Mouse (Mus musculus) left cerebral cortex, adult 9 months (tissue): ENCODE measurements around the gene Gucd1.

Experiments
- DNase-seq, 2 experiments: peaks; one replicate each; pipeline ENCODE4 v3.0.0; 2022; ENCODE audit warnings: low spot score in 2 of 2

Gene Gucd1

DNA sequence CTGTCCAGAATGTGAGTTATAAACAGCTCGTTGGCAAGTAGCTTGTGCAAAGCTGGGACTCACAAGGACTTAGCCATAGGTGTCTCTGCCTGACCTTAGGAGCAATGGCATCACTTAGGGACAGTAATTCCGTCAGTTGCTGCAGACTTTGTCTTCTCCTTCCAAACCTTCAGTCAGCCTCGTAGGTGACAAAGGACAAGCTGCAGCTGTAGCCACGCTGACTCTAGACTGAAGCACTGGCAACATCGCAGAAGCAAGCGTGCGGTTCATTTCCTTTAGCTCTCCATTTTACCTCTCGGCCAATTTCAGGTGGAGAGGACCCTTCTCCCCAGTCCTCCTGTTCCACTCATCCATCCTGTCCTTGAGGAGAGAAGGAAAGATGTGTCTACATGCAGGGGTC, 193.8 kb downstream of the Gucd1 start:
- no peak for DNase-seq

DNA sequence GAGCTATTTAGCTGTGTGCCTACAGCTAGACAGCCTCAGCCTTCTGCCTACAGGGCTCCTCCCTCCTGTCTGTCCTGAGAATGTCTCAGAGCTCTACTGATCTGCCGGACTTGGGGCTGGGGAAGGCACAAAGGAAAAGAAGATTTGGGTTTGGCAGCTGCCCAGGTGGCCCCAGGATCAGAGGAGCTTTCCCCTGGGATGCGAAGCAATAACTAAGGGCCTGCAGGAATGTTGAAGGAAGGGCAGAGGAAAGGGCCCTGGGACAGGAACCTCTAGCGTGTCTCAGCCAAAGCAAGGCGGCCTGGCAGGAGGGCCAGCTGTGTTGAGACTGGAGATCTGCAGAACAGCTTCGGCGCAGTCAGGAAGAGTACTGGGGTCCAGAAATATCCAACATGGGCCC, 194.8 kb downstream of the Gucd1 start:
- DNase-seq: no peak

DNA sequence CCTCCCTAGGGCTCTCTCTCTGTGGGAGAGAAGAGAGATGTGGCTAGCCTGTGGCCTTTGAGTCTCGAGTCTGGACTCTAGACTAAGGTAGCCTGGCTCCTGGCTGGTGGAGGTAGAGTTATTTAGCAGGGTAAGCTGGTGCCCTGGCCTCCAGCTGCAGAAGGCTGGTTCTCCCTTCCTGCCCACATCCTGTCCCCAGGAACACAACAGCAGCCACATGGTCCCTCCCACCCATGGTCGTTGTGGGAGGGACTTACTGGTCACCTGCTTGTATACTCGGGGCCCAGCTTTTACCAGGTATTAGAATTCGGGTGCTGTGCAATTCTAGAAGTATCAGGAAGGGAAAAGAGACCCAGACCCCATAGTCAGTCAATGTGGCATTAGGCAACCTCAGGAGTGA, 197.5 kb downstream of the Gucd1 start:
- DNase-seq: no peak

DNA sequence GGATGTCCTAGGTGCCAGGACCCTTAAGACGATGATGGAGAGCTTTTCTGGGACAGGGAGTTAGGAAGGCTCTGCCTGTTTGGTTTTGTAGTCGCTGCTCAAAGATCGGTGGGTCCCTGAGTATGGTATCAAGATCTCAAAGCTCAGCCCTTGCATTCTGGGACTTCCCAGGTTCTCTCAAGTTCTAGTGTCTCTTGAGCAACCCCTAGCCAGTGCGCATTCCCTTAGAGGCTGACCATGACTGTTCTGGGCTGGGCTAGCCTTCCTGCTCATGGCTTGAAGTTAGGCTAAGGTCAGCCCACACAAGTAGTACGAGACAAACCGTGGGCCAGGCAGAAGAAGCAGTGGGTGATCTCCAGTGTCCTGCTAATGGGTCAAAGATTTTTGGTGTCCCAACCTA, 199.6 kb downstream of the Gucd1 start:
- DNase-seq: no peak

DNA sequence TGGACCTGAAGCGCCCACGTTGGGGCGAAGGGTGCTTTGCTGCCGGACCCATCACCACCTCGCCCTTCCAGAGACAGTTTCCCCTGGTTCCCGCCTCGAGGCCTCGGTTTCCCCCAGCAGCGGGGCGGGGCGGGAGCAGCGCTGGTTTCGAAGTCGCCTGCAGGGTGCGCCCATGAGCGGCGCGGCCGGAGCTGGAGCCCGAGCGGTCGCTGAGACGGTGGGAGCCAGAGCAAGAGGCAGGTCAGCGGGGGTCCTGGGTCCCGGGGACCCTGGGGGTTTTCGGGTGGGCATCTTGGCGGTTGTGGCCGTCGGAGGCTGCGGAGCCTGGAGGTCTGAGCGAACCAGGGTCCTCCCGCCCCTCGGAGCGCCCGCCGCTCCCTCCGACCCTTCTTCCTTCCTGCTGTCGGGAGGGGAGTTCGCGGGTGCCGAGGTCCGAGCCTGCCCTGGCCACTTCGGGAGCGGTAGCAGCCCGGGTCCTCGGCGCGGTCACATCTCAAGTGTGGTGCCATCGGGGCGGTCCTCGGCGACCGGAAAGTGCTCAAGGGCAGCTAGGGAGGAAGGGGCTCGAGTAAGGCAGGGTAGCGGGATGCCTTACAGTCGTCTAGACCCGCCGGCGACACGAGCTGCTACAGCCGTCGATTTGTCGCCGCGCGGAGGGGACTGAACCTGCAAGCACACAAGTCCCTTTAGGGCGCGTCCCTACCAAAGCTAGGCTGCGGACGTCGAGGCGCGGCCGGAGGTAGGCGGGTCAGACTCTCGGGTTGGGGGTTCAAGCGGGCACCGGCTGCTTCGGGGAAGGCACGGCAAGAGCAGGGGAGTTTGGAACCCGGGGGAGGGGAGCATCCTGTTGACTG, 200.6 kb downstream of the Gucd1 start:
- no peak for DNase-seq

DNA sequence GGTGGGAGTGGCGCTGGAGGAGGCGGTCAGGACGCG, 201.1 kb downstream of the Gucd1 start, which contains the start of gene Adora2a:
TSS of gene Adora2a (plus strand) at position 6 of the 36 bp plus-strand sequence.
- DNase-seq: no peak

DNA sequence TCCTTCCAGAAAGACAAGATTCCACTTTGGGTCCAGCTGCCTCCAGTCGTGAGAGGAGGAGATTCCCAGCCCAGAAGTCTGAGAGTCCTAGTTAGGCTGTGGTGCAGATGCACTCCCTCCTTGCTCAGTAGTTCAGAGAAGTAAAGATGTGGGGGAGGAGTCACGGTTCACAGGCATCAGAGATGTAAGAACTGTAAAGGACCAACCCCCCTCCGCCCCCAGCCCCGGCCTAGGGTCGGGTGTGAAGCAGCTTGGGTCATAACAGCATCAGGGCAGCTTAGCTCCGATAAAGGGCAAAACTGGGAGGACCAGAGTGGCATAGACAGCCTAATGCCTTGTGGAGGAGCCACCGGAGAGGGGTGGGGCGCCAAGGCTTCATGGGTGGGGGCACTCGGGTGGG, 201.3 kb downstream of the Gucd1 start:
- no peak for DNase-seq

DNA sequence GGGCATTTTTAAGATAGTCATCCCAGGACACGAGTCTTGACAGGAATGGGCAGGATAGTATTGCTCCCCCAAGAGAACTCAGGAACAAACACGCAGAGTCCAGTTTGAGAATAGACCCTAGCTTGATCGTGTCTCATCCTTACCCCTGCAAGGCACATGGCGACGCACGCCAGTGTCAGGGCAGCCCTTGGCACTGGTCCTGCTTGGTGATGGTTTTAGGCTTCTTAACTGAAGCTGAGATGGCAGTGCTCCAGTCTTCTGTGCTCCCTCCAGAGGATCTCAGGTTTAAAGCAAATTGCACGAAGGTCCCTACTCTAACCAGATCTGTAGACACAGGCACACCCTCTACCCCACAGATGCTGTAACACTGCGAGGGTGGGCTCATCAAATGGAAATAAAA, 202.0 kb downstream of the Gucd1 start:
- no peak for DNase-seq

DNA sequence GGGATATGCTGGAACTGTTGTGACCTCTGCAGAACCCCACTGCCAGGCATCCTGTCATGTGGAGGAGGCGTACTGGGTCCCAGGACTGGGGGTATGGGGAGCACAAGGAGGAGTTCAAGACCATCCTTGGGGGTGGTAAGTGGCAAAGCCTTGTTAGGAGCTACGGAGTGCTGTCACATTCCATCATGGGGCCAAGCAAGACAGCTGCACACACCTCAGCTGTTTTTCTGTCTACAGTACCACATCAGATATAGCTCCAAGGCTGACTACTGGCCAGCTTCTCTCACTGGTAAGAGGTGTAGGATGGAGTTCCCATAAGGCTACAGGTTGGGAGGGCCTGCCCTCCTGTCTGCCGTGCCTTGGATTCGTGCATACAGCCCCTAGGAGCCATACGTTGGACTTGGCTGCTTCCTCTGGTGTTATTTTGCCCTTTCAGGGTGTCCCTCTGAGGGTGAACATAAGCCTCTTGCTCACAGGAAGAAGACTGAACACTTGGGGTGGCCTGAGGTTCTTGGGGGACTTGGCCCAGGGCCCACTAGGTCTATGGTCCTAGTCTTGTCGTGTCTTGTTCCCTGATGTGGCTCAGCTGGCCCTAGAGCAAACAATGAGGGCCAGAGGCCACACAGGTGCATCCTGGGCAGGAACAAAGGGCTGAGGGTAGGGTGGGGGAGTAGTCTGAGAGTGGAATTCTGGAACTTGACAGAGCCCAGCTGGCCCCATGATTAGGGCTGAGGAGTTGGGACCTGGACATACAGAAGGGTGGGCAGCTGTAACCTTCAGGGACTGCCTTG, 203.4 kb downstream of the Gucd1 start:
- DNase-seq: no peak

DNA sequence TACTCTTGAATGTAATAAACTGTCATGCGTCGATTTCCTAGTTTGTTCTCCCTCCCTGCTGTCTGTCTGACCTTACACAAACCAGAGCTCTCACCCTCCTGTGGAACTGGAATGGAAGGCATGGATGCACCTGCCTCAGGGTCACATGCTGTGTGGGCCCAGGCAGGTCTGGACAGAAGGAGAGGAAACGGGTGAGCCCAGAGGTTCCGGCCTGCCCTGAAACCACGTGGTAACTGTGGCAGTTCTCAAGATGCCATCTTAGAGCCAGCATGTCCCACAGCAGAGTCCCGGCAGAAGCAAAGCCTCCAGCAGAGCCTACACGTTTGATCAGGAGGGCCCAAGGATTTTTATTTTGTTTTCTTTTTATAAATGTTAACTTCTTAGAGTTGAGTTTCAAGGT, 205.4 kb downstream of the Gucd1 start:
- DNase-seq: no peak

DNA sequence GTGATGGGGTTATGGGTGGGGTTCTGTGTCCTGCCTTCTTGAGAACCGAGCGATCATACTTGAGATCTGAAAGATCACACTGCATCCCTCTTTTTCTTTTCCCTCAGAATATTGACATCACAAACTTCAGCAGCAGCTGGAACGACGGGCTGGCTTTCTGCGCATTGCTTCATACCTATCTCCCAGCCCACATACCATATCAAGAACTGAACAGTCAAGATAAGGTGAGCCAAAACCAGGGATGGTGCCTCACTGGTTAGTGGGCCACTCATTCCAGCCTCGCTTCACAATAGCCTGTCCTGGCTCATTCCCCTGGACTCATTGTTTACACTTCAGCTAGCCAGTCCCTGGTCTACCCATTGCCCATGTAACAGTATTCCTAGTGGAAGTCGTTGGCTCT, 210.6 kb downstream of the Gucd1 start:
- DNase-seq: no peak

DNA sequence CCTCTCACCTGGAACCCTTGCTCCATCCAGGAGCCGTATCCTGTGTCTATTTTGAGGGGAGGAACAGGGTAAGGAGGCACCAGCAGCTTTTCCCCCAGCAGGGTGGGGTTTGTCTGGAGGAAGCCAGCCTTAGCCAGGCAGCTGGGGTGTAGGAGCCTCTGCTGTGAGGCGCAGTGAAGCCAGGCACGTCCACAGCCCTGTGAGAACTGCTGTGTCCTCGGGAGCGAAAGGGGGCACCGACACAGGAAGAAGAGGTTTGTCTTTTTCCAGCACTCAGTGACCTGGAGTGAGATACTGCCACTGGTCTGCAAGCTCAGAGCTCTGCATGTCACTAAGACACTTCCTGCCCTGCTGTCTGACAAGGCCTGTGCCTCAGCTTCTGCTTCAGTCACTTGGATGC, 213.4 kb downstream of the Gucd1 start:
- no peak for DNase-seq

DNA sequence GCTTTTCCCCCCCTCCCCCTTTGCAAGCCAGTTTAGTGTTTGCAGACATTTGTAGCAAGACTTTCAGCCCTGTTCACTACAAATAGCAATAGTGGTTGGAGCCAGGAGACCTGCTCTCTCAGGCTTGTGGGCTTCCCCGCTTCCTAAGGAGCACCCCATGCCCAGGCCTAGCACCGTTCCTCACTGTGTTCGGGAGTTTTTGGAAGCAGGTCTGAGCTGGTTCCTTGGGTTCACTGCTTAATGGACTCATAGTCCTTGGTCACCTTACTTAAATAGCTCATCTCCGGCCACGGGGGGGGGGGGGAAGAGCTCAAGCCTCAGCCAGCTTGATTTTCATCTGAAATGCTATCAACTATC, 213.7 kb downstream of the Gucd1 start:
- no peak for DNase-seq

DNA sequence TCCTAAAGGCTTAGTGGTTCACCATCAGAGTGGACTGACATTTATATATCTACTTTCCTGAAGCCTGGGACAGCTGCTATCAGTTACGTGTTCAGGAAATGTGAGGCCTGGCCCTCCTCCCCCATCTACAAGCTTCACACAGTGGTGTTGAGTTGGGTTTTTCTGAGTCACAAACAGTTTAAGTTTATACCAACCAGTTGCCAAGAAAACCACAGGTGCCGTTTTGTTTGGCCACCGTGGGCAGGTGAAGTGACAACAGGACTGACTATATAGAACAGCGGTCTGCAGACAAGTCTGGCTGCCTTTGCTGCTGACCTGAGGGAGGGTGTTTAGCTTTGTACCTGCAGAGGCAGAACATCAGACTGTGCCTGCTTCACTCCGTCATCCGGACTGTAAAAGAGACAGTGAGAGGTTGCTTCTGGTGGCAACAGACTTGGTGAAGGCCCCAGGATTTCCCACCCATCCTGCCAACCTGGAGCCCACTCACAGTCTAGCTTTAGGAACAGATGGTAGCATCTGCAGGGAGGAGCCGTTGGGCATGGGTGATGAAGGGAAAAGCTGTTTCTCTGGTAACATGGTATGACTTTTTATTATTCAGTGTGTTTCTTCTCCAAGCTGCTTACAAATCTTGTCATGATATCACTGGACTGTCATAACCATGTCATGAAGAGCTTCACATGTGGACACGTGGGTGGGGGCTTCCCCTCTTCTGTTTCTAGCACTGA, 214.3 kb downstream of the Gucd1 start:
- DNase-seq: peak; percentile 51 to 85

DNA sequence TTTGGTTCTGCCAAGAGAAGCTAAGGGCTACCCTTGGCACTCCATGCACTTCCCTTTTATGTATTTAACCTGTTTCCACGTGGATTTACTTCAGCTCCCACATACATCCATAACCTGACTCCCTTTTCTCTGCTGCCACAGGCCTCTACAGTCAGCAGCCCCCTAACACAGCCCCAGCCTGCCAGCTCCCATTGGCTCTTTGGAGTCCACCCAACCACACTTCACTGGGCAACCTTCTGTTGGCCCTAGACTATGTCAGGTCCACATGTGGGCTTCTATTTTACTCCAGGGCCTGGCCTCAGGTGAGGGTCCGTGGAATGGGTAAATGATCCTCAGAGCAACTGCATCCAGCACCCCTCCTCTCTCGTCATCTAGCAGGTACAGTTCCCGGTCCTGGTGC, 215.2 kb downstream of the Gucd1 start:
- DNase-seq: no peak

DNA sequence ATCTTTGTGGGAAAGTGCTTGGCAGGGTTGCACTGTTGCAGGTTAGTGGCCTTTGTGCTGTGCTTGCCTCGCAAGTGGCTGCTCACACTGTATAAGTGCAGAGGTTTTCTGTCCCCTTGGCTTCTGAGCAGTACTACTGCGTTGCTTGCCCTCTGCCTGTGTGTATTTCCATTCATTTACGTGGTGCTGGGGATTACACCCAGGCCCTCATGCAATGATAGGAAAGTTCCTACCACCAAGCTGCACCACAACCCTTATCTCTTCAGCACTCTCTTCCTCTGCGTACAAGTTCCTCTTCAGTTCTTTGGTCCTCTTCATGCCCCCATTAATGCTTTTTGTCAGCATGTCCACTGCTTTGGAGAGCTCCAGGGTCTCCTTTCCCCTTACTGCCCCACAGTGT, 215.8 kb downstream of the Gucd1 start:
- DNase-seq: no peak

DNA sequence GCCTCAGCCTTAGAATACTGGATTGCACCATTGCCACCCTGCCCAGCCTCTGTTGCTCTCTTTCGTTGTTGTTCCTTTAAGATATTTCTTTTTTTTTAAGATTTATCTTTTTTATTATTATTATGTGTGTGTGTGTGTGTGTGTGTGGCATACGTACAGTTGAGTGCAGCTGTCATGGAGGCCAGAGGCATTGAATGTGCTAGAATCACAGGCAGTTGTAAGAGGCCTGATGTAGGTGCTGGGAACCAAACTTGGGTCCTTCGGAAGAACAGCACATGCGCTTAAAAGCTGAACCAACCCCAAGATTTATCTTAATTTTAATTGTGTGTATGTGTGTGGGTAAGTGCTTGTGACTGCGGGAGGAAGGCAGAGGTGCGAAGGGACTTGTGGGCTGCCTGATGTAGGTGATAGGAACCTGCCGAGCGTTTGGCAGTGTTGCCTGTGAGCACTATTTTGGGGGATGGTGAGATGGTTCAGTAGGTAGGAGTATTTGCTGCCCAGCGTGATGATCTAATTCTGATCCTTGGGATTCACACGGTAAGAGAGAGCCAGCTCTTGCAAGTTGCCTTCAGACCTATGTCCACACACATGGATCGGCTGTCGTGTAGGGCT, 216.5 kb downstream of the Gucd1 start:
- DNase-seq: no peak
